Mouse (Mus musculus) lung, adult 2 months (tissue): ENCODE measurements at regions not wholly inside any gene's neighbourhood (a gene's known extent, or its start where the extent isn't known, plus 50 kb on each side); places are given as distances from the start of the nearest gene placed in this dataset.

ENCODE experiments used
- CTCF ChIP-seq: fragments of 200-500 bp; IDR thresholded peaks from 2 replicates; pipeline ENCODE4 v1.5.1; 2011; ENCODE audit warnings: mild to moderate bottlenecking, low read length, control low read depth; ENCODE audit not compliant: insufficient read depth
- POLR2A ChIP-seq: fragments of 200-500 bp; IDR thresholded peaks from 2 replicates; pipeline ENCODE4 v1.6.1; 2011; ENCODE audit warnings: low read depth, mild to moderate bottlenecking, control low read depth, low read length, borderline replicate concordance; ENCODE audit errors: extremely low read depth

GRCm38 (mm10) chr11:89185862-89186261 lies 112.2 kb downstream of the Gm525 start:
- no peak for TF ChIP-seq CTCF
- no peak for TF ChIP-seq POLR2A
